Mouse (Mus musculus) kidney, postnatal 10 days (tissue): Measurements from ENCODE around the gene Rpl15.
"Not testable (repeated sequence)": the region's sequence is repeated elsewhere in the genome, so short reads cannot be mapped to it uniquely, and the experiment has no call there.

Experiments used
- DNase-seq: peaks from one replicate; pipeline ENCODE4 v3.0.0; 2021; ENCODE audit warnings: mixed read lengths

Rpl15 gene

DNA sequence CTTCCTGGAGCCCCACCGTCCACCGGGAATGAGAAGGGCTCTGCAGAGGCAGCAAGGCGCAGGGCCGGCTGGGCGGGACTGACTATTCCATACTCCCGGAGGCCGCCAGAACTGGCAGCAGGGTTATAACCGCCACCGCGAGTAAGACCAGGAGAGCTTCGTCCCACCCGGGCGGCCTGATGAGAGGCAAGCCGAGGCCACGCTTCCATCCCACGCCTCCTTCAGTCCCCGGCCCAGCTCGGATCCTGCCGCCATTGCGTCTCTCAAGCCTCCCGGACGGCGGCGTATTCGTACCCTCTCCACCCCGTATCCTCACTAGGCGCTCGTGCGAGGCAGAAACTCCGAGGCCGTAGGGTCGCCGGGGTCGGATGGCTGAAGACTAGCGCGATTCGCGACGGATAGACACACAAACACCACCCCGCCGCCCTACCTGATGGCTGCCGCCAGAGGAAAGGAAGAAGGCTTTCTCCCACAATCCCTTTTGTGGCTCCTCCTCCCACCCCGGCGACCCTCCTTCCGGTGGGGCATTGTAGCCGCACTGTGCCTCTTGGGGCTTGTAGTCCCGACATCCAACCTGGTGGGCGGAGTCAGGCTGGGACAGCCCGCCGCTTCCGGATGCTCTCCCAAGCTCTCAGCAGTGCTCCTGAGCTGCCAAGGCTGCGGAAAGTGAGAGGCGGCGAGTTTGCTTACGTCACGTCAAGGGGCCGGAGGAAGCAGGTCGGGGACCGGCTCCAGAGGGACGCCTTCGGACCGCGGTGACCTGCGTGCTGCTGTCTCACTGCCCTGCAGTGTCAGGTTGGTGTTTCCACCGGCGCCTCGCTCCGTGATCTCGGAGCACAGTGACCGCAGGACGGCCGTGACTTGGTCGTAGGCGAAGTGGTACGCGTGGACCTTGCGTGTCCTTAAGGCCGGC is at the start of gene Rpl15, which contains the start of gene Nkiras1:
Gene Rpl15 (minus strand): TSS at position 863 of the 913 bp plus-strand sequence.
Gene Nkiras1 (plus strand): TSS at position 608 of the 913 bp plus-strand sequence.
- peak; percentile 99 for DNase-seq

DNA sequence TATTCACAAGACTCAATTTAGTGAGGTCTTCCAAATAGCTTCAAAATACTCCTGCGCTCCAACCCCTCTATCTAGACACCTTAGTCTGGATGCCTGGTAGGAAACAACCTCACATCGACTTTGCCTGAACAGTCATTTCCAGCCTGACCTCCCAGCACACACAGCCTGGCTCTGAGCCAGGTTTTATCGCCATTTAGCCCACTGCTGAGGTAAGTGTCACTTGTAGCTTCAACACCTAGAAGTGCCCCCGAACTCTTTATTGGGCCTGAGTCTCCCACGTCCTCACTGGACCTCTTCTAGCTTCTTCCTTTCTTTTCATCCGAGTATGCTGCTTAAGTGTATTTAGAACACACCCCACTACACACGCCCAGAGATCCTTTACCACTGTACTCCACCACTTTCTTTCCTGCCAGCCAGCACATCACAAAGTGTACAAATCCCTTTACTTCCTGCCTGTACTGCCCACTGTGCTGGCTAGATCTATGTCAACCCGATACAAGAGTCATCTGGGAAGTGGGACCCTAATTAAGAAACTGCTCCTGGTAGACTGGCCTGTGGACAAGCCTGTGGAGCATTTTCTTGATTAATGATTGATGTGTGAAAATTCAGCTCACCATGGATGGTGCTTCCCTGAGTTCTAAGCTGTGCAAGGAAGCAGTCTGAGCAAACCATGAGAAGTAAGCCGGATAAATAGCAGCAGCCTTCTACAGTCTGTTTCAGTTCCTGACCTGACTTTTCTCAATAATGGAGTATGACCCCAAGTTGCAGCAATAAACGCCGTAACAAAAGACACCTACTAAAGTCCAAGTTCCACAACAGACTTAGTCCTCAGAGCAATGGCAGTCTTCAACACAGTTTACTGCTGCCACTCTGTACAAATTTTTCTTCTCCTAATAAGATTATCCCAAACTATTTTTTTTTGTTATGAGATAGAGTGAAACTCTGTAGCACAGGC is 46.5 kb upstream of the Rpl15 start:
- DNase-seq = peak; percentile 25

DNA sequence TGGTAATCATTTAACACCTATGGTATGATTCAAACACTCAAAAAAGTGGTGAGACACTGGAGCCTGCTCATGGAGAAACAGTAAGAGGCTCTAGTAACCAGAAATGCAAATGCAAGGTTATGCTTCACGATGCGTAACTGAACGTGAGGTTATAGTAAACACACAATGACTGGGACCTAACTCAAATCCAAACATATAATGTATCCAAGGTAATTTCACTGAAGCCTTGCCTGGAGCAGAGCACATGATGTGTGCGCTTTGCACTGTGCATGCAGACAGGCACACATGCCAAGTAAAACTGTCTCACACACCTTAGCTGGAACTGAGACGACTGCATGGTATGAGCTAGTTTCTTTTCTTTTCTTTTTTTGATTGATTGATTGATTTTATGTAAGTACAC is 33.0 kb upstream of the Rpl15 start:
- DNase-seq = peak; percentile 10

DNA sequence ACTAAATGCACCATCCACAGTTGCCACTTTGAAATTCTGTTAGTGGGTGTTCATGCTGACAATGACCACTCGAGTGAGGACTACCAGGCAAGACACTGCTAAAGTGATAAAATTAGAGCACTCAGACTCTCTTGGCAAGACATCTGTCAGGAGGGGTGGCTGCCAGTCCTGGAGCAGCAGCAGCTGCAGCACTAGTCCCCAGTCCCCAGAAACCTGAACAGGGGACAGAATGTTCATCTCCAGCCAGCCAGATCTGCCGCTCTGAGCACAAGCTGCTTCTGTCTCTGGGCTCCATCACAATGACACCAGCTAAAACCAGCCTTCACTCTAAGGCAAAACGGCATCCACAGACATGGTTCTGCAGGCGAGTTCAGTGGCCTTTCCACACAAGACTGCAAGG is 32.1 kb upstream of the Rpl15 start:
- peak; percentile 6 for DNase-seq

DNA sequence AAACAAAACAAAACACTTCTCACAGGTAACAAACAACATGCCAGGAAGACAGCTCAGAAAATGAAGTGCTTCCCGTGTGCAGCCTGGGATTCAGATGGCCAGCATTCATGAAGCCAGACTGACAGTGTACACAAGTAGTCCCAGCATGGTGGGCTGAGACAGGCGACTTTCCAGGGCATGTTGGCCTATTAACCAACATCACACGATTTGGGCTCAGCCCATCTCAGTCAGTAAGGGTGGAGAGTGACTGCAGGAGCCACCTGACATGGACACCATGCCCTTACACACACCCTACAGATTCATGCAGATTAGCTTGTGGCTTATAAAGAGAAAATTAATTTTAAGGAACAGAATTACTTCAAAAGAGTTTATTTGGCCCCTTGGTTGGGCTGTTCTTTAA is 31.6 kb upstream of the Rpl15 start:
- no peak for DNase-seq

DNA sequence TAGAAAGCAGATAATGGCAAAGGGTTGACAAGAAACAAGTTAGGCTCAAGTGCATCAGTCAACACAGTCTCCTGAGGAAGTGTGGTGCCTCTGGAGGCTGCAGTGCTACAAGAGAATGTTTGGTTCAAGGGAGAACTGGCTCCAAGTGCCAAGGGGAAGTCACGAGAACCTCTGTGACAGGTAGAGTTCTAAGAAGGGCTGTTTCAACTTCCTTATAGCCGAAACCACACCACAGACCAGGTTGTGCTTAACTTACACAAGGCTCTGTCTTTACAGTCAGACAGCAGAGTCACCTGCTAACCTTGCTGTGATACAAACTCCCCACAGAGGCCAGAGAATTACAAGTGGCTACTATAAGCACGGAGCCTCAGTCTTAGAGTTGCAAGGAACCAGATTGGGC is 30.4 kb upstream of the Rpl15 start:
- no peak for DNase-seq

DNA sequence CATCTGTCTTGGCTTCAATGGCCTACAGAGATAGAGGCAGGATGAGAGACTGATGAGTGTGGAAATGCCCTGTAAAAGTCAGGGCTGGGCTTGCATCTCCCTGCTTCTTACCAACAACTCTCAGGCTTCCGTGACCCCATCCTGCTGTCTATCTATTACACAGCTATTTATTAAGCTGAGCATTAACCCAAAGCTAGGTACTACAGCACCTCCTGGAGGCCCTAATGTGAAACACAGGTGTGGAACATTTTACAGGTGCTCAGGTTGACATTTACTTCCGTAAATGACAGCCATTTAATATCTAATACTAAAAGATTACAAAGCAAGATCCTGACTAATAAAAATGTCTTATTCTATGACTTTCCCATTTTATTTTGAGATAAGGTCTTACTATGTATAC is 29.5 kb upstream of the Rpl15 start:
- peak; percentile 12 for DNase-seq

DNA sequence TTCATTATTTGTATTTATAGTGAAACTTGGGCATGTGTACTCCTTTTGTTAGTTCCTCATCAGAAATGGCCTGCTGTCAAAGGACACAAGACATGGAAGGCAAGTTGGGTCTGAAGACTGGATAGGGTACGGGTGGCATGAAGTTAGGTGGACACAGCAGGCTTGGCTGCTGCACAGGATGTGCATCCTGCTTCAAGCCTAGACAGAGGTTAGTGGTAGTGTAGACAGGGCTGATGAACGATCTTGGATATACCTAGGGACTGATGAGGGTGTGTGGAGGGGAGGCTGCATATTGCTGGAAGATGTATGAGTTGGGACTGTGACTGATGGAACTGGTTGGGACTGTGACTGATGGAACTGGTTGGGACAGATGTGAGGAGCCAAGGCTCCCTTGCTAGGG is 27.7 kb upstream of the Rpl15 start:
- DNase-seq = no peak

DNA sequence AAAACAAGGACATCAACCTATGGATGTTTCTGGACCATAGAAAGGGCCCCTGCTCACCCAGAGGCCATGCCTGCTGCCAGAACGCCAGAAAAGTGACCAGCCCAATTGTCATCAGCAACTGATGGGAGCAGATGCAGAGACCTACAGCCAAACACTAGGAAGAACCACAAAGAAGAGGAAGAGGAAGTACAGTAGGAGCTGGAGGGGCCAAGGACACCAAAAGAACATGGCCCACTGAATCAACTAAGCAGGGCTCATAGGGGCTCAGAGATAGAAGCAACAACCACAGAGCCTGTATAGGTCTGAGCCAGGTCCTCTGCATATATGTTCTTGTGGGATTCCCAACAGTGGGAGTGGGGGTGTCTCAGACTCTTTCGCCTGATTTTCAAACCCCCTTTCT is 26.2 kb upstream of the Rpl15 start:
- DNase-seq = no peak

DNA sequence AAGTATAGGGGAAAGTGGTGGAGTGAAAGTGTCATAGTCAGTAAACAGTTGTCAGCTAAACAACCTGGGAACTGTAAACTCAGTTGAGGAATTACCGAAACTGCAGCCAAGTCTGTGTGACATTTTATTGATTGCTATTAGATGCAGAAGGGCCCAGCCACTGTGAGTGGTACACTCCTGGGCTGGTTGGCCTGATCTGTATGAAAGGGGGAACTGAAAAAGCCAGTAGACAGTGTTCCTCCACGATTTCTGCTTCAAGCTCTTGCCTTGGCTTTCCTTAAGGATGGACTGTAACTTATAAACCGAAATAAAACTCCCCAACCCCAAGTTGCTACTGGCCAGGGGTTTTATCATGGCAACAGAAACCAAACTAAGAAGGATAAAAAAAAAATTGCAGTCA is 21.4 kb upstream of the Rpl15 start:
- DNase-seq = no peak

DNA sequence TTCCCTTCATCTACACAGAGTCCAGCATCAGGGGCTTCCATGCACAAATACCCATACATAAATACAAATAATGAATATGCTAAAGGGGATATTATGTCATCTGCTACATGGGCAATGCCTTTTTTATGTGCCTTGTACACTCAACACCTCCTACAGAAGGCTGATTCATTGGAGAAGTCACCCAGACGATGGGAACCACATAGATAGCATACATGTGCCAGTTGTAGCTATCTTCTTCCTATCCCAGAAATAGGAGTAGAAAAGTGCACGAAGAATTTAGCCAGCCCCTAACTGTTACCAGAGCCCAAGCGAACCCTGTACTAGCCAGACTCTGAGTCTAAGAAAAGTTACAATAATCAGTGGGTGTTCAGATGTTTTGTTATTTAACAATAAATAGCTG is 20.9 kb upstream of the Rpl15 start:
- DNase-seq = no peak

DNA sequence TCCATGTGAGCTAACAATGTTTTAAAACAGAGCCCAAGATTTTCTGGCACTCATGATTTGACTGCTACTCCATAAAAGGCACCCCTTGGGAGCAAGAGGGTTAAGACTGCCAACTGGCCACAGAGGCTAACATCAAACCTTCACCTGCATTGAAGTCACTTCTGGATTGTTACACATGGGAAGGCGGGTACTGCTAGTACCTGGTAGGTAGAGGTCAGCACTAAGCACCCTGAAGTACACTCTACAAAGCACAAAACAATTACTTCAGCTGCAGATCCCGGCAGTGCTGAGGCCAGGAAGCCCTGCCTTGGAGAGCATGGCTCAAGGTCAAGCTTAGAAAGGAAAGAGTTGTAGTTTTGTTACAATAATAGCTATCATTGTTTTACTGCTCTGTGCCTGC is 16.2 kb upstream of the Rpl15 start:
- no peak for DNase-seq

DNA sequence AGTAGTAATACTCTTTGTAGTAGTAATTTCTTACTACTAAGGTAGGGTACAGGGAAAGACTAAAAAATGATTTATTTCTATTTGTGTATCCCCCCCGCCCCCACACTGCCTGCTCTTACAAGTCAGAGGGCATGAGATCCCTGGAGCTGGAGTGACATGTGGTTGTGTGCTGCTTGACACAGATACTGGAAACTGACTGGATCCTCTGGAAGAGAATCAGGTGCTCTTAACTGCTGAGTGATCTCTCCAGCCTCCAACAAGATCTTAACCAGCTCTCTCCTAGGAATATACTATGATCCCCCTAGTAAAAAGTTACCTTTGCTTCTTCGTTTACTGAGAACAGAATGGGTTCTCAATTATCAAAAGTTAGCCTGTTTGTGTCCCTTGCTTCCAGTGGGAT is 15.2 kb upstream of the Rpl15 start:
- DNase-seq = no peak

DNA sequence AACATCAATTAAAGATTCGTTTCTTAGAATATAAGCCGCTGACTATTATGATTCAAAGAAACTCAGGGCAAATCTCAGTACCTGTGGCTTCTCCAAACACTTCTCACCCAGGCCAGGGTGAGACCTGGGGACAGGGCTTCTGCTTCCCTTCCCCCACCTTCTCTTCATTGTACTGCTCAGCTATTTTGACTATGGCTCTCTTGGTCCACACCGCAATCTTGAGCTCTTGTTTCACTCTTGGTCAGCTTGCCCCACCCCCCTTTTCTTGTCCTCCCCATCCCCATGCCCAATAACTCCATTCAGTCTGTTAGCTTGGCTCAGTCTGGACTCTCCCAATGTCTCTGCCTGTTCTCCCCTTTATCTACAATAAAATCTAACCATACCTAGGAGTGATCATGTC is 14.3 kb upstream of the Rpl15 start:
- no peak for DNase-seq

DNA sequence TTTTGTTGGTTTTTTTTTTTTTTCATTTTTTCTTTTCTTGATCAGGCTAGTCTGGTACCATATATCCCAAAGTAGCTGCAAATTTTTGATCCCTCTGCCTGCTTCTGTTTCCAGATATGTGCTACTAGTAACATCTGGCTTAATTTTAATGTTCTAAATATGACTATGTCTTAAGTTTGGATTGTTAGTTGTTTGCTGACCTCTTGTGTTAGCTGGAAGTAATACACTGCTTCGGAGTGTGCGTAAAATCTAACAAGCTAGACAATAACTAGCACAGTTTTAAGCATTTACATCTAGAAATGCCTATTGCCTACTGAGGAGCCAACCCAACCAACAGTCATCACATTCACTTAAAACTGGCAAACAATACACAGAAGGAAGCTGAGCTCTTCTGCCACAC is 13.4 kb upstream of the Rpl15 start:
- no peak for DNase-seq

DNA sequence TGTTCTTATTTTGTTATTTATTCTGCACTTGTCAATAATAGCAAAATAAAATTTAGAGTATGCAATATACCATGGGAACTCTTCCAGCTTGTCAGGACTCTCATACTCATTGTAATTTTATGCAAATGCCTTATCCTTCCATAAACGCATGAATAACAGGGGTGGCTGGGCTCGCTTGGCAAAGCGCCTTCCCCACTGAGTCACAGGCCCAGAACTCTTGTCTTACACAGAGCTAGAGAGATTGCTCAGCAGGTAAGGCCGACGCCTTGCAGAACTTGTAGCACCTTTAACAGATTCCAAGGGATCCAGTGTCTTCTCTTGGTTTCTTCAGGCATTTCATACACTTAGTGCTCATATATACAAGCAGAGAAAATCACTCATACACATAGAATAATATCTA is 9.2 kb upstream of the Rpl15 start:
- no peak for DNase-seq

DNA sequence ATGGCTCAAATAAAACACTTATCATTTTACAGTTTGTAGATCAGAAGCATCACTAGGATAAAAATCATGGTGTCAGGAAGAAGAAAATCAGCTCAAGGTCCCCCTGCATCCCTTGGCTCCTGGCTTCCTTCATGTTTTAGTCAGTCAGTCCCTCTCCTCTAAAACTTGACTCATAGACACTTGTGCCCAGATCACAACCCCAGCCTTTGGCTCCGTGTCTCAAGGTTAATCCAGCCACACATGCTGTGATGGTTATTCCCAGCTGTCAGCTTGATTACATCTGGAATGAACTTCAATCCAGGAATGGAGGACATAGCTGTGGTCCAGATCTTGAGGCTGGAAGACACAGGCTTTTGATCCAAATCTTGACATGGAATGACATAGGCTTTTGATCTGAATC is 3.3 kb upstream of the Rpl15 start:
- DNase-seq = no peak

DNA sequence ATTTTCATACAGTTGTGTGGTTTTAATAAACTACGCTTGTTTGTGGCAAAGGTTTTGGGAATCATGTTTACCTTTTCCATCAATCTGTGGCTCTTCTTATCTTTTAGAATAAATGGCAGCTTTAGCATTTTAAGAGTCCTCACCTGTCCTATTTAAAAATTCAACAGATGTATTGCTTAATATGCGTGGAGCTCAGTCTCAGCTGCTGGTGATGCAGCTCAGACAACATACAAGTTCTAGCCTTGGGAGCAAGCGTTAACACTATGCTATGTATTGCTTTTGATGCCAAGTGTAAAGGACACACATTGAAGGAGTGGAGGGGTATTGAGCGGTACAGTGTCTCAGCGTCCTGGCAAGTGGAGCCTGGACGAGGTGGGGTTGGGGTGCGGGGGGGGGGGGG is 475 bp upstream of the Rpl15 start:
- no peak for DNase-seq

DNA sequence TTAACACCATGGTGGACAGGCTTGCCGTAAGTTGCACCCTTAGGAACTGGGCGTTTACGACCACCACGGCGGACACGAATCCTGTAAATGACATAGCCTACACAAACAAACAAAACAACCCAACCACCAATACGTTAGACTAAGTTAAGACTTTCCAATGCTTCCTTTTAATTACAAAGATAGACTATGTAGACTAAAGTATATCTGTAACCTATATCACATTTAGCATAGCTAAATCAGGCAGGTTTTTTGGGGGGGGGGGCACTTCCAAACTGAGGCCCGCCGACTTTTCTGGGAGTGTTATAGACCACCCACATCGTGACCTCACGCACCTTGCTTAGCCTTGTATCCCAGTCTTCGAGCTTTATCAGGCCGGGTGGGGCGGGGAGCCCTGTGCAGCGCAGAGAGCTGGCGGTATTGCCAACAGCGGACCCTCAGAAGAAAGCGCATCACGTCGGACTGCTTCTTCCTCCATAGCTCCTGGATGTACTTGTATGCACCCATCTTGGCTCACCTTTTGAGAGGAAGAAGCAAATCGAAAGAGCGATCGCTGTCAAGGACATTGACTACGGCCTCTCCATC is 1.2 kb downstream of the Rpl15 start:
- DNase-seq = not testable (repeated sequence)

DNA sequence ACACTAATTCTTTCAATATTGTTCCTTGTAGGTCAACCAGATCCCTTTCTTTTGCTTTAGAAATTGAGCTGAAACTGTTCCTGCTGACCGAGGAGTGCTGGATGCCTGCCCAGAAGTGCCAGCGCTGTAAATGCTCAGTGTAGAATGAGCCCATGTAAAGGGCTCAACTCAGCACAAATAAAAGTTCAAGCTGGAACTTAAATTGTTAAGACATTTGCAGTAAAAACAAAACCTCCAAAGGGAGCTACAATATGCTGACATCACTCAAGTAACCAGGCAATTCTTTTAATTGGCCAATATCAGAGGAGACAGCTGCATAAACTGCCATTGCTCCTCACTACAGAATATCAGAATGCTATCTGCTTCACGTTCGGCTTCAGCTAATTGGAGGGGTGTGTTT is 7.8 kb downstream of the Rpl15 start:
- peak; percentile 65 for DNase-seq

DNA sequence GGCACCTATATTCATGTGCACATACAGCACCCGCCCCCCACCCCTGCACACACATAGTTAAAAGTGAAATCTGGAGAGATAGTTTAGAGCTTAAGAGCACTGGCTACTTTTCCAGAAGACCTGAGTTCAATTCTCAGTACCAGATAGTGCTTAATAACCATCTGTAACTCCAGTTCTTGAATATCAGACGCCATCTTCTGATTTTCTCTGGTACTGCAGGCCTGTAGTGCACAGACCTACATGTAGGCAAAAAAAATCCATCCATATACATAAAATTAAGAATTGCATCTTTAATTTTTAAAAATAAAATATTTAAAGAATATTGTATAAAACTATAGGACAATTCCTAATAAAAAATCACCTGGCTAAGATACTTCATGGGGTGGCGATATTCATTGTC is 10.0 kb downstream of the Rpl15 start:
- no peak for DNase-seq

DNA sequence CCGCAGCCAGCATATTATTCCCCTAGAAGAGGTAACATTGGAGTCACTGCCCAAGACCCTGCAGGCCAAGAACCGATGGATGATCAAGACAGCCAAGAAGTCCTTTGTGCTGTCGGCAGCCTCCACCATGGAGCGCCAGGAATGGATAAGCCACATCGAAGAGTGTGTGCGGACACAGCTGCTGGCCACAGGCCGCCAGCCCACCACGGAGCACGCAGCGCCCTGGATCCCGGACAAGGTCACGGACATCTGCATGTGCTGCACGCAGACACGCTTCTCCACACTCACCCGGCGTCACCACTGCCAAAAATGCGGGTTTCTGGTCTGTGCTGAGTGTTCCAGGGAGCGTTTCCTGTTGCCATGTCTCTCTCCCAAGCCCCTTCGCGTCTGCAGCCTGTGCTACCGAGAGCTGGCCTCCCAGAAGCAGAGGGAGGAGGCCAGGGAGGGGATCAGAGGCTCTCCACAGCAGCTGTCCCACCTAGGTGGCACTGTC is 28.5 kb downstream of the Rpl15 start:
- no peak for DNase-seq

DNA sequence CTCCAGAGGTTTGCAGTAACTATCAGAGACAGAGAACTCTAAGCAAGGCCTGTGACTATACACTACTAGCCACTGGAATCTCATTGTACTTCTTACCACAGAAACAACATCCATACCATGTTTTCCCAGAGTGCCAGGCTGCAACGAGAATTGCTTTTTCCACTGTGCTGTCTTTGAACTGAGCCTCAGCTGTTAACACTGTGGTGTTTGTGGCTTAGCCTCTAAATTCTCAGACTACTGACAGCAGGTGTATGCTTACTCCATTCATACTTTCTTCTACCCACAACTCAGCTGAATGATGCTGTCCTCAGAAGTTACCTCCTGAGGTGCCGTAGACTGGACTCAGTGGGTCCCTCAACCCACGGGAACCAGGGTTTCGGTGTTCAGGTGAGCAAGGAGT is 29.4 kb downstream of the Rpl15 start:
- no peak for DNase-seq
